Mouse (Mus musculus): Measurements from ENCODE around the gene Setdb1.

DNA sequence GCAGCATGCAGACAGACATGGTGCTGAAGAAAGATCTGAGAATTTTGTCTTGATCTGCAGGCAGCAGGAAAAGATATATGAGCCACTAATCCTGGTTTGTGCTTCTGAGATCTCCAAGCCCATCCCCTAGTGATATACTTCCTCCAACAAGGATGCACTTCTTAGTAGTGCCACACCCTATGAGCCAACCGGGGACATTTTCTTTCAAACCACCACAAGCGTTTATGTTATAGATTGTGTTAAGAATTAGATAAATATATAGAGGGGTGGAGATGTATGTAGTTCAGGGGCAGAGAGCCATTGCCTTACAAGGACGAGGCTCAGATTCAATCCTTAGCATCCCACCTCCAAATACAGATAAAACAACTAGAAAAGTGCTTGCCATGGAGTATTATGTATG, 46.5 kb downstream of the Setdb1 start:
- no peak for TF ChIP-seq POLR2A (IDR thresholded peaks at IDR 0.05; ENCODE audit: insufficient read length, low read depth)
- no peak for TF ChIP-seq REST (IDR thresholded peaks at IDR 0.05; ENCODE audit: insufficient read depth, insufficient read length)
- TF ChIP-seq MAX (IDR thresholded peaks at IDR 0.05; ENCODE audit: low read depth) = no peak
- TF ChIP-seq USF1 (IDR thresholded peaks at IDR 0.05; ENCODE audit: low read depth) = no peak
- no peak for TF ChIP-seq CEBPB (IDR thresholded peaks at IDR 0.05; ENCODE audit: insufficient read depth, poor library complexity, severe bottlenecking)
- no peak for TF ChIP-seq E2F4 (IDR thresholded peaks at IDR 0.05; ENCODE audit: insufficient read depth)

Data from myocyte (in vitro differentiated cells).